Mouse (Mus musculus) layer of hippocampus, adult 8-10 months (tissue): ENCODE results near the gene Smad6. TPM values are rescaled to one million over a fixed set of nuclear protein-coding genes. Genes with fewer than 3 reads are reported as not detected.

Experiments
- DNase-seq, 2 experiments: peaks; one replicate each; pipeline ENCODE4 v3.0.0; 2022; ENCODE audit warnings: low spot score in 2 of 2
- total RNA-seq, 4 experiments: library from RNA; stranded (reverse); gene quantifications; 2 replicates each; pipeline ENCODE4 v1.2.4; 2022

Smad6 gene
- total RNA-seq, 4 experiments from 2014 or later = 1.7 to 2.5 (median 2.0) TPM

DNA sequence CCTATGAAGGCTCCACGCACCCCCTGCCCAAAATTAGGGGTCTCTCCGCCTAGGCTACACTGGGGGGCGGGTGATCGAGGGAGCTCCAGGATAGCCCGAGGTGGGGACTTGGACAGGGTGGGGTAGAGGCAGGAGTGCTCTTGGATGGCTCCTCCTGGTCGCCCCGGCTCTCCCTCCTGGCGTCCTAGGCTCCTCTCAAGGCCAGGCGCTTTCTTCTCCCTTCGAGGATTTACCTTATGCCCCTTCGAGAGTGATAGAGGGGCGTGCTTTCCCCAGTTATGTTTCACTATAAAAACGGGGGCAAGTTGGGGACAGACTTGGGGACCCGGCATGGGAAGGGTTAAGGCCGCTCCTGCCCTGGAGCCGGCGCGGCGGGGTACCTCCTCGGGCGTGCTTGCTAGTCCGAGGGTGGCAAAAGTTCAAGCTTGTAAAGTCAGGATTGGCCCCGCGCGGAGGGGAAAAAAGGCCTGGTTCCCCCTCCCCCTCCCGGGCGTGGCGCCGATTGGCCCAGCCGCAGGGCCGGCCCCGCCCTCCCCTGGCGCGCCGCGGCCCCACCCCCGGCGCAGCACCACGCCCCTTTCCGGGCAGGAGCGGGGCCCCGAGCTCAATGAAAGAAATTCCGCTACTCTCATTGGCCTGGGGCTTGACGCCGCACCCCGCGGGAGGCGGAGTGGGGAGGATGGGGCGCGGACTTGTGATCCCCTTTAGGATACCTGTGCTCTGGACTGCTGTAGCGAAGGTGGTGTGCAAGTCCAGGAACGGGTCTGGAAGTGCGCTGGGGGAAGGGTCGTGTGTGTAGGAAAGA lies 905 bp upstream of the Smad6 start:
- DNase-seq = peak; percentile 54 to 72

GRCm38 (mm10) chr9:64021319-64021850 lies 474 bp downstream of the Smad6 start:
- DNase-seq = no peak

DNA sequence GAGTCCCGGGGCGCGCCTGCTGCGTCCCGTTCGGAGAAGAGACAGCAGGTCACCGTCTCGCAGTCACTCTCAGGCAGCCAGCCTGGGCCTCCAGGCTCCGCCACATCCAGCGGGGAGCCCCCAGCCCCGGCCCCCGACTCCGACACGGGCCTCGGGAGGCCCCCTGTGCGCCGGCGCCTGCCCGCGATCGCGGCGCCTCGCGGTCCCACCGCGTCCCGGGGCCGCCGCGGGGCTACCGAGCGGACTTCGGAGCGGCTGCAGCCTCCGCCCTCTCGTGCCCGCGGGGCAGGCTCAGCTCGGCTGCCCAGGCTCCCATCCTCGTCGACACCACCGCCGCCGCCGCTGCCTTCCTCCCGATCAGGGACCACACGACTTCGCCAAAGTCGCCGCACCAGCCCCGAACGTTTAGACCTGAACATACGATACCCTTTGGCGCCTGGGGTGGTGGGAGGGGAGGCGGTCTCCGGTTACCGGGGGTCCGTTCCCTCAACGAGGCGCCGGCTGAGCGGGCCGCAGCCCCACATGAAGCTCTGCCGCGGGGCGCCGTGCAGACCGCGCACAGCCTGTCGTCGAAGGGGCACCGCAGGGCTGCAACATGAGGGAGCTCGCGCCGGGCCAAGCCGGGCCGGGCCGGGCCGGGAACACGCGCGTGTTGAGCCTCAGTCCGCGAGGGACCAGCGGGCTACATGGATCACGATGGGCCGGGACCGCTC lies 1.1 kb downstream of the Smad6 start:
- DNase-seq = no peak

DNA sequence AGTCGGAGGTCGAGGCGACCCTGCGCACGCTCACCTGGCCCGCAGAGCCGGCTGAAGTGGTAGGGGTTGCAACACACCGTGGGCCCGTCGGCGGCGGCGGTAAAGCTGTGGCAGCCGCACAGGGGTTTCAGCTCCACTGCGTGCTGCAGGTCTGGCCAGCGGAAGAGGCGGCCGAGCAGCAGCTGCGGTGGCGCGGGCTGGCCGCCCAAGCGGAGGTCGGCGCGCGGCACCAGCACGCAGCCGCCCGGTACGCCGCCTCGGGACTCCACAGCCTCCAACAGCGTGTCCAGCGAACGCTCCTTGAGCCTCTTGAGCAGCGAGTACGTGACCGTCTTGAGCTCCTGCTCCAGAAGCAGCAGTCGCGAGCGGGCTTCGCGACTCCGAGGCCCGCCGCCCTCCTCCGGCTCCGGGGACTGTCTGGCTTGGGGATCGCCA lies 1.7 kb downstream of the Smad6 start:
- no peak for DNase-seq

- no peak for DNase-seq
These were observed 2.6 kb downstream of the Smad6 start for GRCm38 (mm10) chr9:64019036-64019886.

DNA sequence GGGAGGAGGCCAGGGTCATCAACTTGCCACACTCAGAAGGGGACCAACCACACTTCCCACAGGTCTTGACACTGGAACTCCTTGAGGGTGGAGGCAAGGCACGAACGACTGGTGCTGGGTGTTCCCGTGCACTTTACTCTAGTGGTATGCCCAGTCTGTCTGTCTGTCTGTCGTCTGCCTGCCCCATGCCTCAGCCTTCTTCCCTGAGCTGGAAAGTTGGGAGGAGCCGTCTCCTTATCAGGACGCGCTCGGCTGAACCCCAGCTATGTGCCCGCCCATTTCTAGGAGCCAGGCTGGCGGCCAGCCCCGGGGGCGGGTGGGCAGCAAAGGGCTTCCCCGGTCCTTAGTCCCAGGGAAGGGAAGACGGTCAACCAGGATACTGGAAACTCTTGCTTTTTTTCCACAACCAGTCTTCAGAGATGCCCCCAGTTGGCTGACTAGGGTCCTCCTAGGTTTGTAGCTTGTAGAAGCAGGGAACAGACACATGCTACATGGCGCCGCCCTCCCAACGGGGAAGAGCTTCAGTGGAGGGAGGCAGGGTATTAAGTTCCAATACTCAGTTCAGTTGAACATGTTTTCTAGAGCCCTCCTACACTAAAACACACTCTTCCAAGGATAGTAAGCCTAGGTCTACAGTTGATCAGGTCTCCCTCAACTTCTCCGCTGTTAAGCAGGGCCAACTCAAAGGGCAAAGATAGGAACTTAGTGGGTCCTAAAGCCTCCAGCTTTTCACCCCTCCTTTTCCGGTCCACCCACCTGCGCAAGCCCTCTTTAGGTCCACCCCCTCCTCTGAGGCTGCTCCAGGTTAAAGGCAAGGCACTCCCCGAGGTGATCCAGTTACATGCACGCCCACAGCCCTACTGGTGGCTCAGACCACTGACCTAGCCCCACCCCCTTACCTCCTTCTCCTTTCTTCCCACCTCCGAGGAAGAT lies 3.7 kb downstream of the Smad6 start:
- no peak for DNase-seq

DNA sequence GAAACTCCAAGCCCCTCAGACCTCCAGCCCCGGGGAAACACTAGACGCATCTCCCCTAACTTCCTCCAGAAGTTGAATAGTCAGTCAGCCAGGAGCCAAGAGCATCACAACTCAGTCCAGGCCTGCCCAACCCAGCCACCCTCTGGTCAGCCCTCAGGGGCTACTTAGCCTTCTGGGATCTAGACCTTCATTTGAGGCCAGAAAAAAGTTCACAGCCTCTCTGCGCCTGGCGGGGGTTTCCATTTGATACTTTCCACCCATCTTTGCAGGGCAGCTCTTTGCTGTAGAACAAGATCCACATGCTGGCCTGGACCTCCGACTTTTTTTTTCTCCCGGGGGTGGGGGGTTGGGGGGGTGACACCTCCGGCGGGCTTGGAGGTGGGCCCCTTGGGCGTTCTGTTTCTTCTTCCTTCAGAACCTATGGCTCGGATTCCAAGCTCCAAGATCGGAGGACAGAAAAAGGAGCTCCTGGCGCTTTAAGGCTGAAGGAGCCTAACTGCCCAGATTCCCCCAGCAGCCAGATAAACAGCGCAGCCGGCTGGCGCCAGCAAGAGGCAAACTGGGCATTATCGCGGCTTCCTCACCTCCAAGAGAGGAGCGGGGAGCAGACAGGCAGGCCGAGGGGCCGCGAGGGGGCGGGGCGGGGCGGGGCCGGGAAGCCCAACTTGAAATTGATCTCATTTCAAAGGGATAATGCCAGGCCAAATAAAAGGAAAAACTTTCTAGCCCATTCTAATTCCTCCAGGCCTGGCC lies 5.0 kb downstream of the Smad6 start:
- no peak for DNase-seq

DNA sequence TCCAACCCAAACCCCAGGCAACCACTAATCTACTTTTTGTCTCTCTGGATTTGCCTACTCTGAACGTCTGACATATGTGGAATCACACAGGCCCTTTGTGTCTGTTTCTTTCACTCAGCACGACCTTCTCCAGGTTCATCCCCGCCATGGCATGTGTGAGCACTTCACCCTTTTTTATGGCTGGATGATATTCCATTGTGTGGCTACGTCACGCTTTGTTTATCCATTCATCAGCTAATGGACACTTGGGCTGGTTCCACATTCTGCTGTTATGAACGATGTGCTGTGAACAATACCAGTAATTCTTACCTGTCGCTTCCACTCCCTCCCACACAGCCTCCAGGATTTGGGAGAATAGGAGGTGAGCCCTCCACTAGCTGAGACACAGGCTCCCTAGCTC lies 5.8 kb downstream of the Smad6 start:
- no peak for DNase-seq

GRCm38 (mm10) chr9:64014801-64015200 lies 7.1 kb downstream of the Smad6 start:
- no peak for DNase-seq

DNA sequence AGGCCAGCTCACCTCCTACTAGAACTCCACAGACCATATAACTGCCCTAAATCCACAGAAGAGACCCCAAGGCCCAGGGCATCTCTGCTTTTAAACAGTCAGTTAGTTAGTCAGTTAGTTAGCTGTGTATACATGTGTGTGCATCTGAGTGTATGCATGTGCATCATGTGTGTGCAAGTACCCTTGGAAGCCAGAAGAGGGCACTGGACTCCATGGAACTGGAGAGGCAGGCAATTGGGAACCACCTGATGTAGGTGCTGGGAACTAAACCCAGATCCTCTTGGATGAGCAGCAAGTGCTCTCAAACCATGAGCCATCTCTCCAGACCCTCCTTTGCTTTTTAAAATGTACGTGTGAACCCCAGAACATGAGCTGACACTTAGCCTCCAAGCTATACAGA lies 10.5 kb downstream of the Smad6 start:
- DNase-seq = no peak

DNA sequence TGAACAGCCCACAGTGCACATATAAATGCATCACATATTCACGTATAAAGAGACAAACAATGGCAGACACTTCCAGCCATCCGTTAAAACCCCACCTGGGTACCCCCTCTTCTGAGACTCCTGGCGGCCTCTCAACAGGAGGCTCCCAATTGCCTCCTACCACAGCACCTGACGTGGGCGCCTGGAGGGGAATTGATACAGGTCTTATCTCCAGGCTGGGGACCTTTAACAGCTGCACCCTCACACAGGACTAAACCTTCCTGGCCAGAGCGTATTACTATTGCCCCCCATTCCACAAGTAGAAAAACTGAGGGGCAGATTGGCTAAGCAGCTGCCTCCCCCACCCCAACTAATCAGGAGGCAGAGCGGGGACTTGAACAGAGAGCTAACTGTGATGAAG lies 18.9 kb downstream of the Smad6 start:
- no peak for DNase-seq

GRCm38 (mm10) chr9:64001081-64001480 lies 20.8 kb downstream of the Smad6 start:
- DNase-seq = no peak

DNA sequence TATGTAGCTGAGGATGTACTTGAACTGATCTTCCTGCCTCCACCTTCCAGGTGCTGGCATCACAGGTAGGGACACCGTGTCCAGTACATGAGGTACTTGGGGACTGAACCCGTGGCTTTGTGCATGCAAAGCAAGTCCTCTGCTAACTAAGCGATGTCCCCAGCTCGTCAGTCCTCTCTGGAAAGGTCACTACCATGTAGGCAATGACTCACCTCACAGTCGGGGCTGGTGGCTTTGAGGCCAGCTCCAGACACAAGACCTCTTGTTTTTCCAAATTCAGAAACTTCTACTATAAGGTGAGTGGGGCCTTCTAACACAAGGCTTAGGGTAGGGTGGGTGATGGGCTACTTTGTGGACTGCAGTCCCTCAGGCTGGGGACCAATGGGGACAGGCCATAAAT lies 21.8 kb downstream of the Smad6 start:
- DNase-seq = no peak

DNA sequence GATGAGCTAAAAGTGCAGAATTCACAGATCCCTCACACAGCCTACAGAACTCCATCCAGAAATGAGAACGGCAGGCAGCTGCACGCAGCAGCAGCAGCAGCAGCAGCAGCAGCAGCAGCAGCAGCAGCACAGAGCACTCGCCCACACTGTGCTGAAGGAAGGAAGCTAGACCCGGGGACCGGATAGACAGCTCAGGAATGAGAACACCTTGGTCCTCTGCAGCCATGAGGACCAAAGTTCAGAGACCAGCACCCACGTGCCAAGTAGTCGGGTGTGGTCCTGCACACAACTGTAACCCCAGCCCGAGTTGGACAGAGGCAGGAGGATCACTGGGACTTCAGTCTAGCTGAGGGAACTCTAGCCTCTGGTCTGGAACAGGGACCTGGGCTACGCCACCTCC lies 22.7 kb downstream of the Smad6 start:
- no peak for DNase-seq

GRCm38 (mm10) chr9:63998026-63998425 lies 23.8 kb downstream of the Smad6 start:
- no peak for DNase-seq

DNA sequence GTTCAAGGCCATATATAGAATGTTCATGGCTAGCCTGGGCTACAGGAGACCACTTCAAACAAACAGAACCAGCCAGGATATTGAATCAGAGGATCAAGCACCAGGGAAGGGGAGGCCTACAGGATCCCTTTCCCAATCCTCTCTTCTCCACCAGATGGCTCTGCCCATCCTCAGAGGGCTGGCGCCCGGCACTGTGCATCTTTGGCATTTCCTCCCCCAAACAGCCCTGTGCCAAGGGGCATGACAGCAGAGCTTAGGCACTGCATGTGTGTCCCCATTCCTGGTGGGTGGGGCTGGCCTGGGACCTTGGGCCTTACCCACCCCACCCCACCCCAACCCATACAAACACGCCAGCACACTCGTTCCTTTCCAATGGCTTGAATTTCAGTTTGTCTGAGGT lies 24.4 kb downstream of the Smad6 start:
- DNase-seq = no peak

GRCm38 (mm10) chr9:63993256-63993655 lies 28.6 kb downstream of the Smad6 start:
- no peak for DNase-seq

DNA sequence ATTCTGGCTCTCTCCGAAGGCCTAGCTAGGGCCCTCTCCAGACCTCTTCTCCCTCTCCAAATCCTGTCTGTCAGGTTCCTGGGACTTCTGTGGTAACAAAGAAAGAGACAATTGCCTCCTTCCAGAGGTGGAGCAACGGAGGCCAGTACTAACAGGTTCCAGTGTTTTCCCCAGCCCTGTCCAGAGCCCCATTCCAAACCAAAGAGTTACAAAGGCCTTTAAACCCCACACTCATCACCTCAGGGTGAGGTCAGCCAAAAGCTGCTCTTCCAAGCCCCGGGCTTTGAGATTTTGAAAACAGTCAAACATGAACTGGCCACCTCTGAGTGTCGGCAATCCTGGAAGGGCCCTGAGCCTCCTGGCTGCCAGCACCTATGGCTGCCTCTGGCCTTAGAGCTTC lies 29.1 kb downstream of the Smad6 start:
- no peak for DNase-seq

GRCm38 (mm10) chr9:63991193-63991592 lies 30.7 kb downstream of the Smad6 start:
- no peak for DNase-seq

DNA sequence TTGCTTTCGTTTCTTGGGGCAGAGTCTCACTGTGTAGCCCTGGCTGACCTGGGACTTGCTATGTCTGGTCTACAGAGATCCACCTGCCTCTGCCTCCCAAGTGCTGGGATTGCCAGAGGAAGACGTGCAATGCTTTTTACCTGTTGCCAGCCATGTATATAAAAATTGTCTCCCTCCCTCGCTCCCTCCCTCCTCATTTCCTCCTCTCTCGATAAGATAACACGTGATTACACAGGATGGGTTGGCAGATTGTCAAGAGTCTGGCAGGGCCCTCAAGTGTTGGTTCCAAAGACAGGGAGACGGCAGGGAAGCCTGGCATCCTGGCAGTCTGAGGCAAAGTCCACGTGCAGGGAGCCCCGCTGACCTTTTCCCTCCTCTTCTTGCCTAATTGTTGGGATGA lies 32.2 kb downstream of the Smad6 start:
- no peak for DNase-seq
